Mouse (Mus musculus): Measurements from ENCODE around the gene Gas2l1. TPM values are rescaled to one million over a fixed set of nuclear protein-coding genes. Genes with fewer than 3 reads are reported as not detected.
A peak's percentile ranks its signal among the peaks of the same experiment; 100 is the strongest.

The Gas2l1 gene
- total and polyA plus RNA-seq, 3 experiments = 41.1 to 89.0 TPM; not detected in 1

DNA sequence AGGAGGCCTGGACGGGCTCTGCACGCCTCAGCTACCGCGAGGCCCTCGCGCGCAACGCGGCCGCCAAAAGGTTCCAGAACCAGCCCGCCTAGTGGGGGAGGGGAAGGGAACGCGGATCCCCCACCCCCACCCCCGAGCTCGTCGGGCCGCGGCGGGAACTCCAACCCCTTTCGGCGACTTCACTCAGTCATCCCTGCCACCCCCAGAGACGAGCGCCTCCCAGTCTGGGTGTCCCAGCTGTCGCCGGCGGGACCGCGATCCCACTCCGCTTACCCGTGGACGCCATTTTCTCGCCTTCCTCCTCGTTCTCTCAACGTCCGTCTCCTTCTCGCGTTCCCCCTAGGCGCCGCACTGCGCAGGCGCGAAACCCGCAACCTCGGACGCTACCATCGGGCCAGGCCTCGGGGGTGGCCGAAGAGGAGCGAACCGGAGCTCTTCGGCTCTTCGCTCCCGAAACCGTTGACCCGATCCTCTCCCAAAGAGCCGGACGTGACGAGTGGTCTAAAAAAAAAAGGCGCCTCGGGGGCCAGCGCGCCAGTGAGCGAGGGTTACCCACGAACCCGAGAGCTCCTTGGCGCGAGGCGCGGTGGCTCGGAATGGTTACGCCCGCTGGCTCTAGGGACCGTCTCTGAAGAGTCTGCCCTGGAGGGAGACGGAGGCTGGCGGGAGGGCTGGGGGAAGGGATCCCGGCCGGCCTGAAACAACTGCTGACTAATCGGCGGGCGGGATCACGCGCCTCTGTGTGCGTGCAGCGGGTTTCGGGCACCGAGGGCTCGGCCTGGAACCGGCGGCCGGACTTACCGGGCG lies 33.8 kb upstream of the Gas2l1 start, which contains the start of the genes Rhbdd3 and Ewsr1 (continued):
- TF ChIP-seq MEF2A (IDR thresholded peaks at IDR 0.05; ENCODE audit: extremely low read depth, insufficient replicate concordance, low read depth, low read length, poor library complexity, severe bottlenecking) (no peak), POLR2A (IDR thresholded peaks at IDR 0.05; ENCODE audit: control insufficient read depth in 1 of 2, insufficient read depth in 1 of 2, low read depth in 1 of 2, low read length in 2 of 2, poor library complexity in 1 of 2) (peak; percentile 58 to 80; a peak in 2 of 4 replicates), MAZ (IDR thresholded peaks at IDR 0.05; ENCODE audit: low read depth, low read length) (peak; percentile 96; the same call in 1 of the 2 replicates), GATA1 (IDR thresholded peaks at IDR 0.05; ENCODE audit: low read depth, low read length) (no peak), GABPA (IDR thresholded peaks at IDR 0.05; ENCODE audit: low read depth, low read length) (no peak; the same call in 1 of the 2 replicates), EP300 (IDR thresholded peaks at IDR 0.05; ENCODE audit: low read depth in 1 of 2, low read length in 2 of 2) (peak in 1 of 2 experiments; percentile 74; a peak in 2 of 4 replicates), ZMIZ1 (IDR thresholded peaks at IDR 0.05; ENCODE audit: low read depth, low read length) (peak; percentile 76; the same call in 1 of the 2 replicates), ZNF384 (IDR thresholded peaks at IDR 0.05; ENCODE audit: low read depth, low read length) (peak; percentile 69), CHD2 (IDR thresholded peaks at IDR 0.05; ENCODE audit: low read length) (peak; percentile 73)

DNA sequence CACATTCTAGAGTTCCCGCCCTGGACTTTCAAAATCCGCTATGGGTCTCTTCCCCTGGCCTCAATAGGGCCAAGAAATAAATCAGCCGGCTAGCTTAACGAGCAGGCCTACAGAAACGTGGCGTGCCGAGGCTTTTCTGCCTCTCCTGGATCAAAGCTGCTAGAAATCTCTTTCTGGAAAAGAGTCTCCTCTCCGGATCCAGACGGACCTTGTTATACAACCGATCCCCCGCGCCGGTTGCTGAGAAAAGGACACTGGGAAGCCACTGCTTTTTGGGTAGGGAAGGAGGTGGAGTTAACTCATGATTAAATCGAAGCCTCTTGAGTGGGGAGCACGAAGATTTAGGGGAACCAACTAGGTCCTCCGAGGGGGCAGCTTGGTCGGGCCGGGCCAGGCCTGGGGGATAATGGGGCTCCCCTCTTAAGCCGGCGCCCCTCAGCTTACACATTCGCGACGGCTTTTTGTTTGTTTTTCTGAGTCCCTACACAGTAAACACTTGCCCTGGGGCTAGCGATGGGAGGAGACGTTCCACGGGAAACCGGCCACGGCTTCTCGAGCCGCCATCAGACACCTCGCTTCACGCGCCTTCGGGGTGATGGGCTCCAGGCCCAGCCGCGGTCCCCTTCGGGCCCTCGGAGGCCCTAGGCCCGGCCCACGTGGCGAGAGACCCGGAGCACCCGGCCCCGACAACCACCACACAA lies 33.1 kb upstream of the Gas2l1 start:
- no peaks in the 10 kb centered on the region for H3K9me3 ChIP-seq (replicated peaks; ENCODE audit: insufficient read depth, low read length)
- peak; percentile 90 for DNase-seq (ENCODE audit: low read depth, low spot score)
- H3K4me1 ChIP-seq (ENCODE audit: control insufficient read depth in 1 of 2, insufficient read depth in 2 of 2, low read length in 2 of 2) = peaks cover 21 to 37% of the 10 kb centered on the region in 2 experiments
- H3K36me3 ChIP-seq (ENCODE audit: control insufficient read depth in 1 of 2, insufficient read depth in 2 of 2, low read length in 2 of 2) = peaks cover 21 to 63% of the 10 kb centered on the region in 2 experiments
- H3K9ac ChIP-seq (ENCODE audit: control insufficient read depth, low read depth, low read length, poor library complexity, severe bottlenecking) = peak overlapping the region; percentile 99
- no peaks in the 10 kb centered on the region for H3K27me3 ChIP-seq (ENCODE audit: control insufficient read depth in 1 of 2, insufficient read depth in 2 of 2, low read length in 2 of 2)
- peak overlapping the region; percentile 90 to 94 for H3K4me3 ChIP-seq (ENCODE audit: control insufficient read depth in 1 of 2, insufficient read depth in 1 of 2, low read depth in 2 of 2, low read length in 2 of 2)
- H3K27ac ChIP-seq (ENCODE audit: control insufficient read depth, low read depth, low read length) = peak overlapping the region; percentile 97
- peaks cover 81% of the 10 kb centered on the region for H3K79me2 ChIP-seq (ENCODE audit: control insufficient read depth, insufficient read depth, low read length, poor library complexity)
- TF ChIP-seq POLR2AphosphoS5 (IDR thresholded peaks at IDR 0.05; ENCODE audit: borderline replicate concordance, low read depth, low read length) (no peak), CHD1 (IDR thresholded peaks at IDR 0.05; ENCODE audit: low read depth, low read length) (peak; percentile 24; the same call in 1 of the 2 replicates), MAX (IDR thresholded peaks at IDR 0.05; ENCODE audit: low read length) (no peak; the same call in 1 of the 2 replicates), ZMIZ1 (IDR thresholded peaks at IDR 0.05; ENCODE audit: low read depth, low read length) (peak; percentile 84), POLR2A (IDR thresholded peaks at IDR 0.05; ENCODE audit: control insufficient read depth in 1 of 2, insufficient read depth in 1 of 2, low read depth in 1 of 2, low read length in 2 of 2, poor library complexity in 1 of 2) (peak in 1 of 2 experiments; percentile 69), HCFC1 (IDR thresholded peaks at IDR 0.05; ENCODE audit: low read depth, low read length) (no peak; the same call in 1 of the 2 replicates), NELFE (IDR thresholded peaks at IDR 0.05; ENCODE audit: low read depth, low read length) (peak; percentile 74), USF1 (IDR thresholded peaks at IDR 0.05; ENCODE audit: low read depth, low read length) (no peak), NRF1 (IDR thresholded peaks at IDR 0.05; ENCODE audit: insufficient read depth, low read depth, low read length, poor library complexity, severe bottlenecking) (no peak), E2F4 (IDR thresholded peaks at IDR 0.05; ENCODE audit: borderline replicate concordance, low read depth, low read length) (no peak), CTCF (IDR thresholded peaks at IDR 0.05 in 2 of 3, conservative IDR thresholded peaks at IDR 0.05 in 1 of 3; ENCODE audit: control insufficient read depth in 1 of 3, insufficient read depth in 1 of 3, low read depth in 2 of 3, low read length in 3 of 3, poor library complexity in 1 of 3, severe bottlenecking in 1 of 3) (no peak), CHD2 (IDR thresholded peaks at IDR 0.05; ENCODE audit: low read length) (no peak), POLR2AphosphoS2 (IDR thresholded peaks at IDR 0.05; ENCODE audit: low read length) (peak; percentile 59; the same call in 1 of the 2 replicates), RCOR1 (IDR thresholded peaks at IDR 0.05; ENCODE audit: low read depth, low read length) (no peak), UBTF (IDR thresholded peaks at IDR 0.05; ENCODE audit: borderline replicate concordance, insufficient read depth, low read depth, low read length) (peak; percentile 44; the same call in 1 of the 2 replicates), TAL1 (IDR thresholded peaks at IDR 0.05; ENCODE audit: low read length) (no peak), ZNF384 (IDR thresholded peaks at IDR 0.05; ENCODE audit: low read depth, low read length) (no peak), ETS1 (IDR thresholded peaks at IDR 0.05; ENCODE audit: low read depth, low read length) (no peak), JUND (IDR thresholded peaks at IDR 0.05; ENCODE audit: low read depth, low read length) (no peak), TBP (IDR thresholded peaks at IDR 0.05; ENCODE audit: low read depth, low read length) (peak; percentile 91), MAZ (IDR thresholded peaks at IDR 0.05; ENCODE audit: low read depth, low read length) (no peak), USF2 (IDR thresholded peaks at IDR 0.05; ENCODE audit: borderline replicate concordance in 1 of 2, insufficient read depth in 1 of 2, low read depth in 1 of 2, low read length in 2 of 2) (no peak), BHLHE40 (IDR thresholded peaks at IDR 0.05; ENCODE audit: borderline replicate concordance, low read depth, low read length) (no peak), ZC3H11A (IDR thresholded peaks at IDR 0.05; ENCODE audit: low read depth, low read length) (no peak), SMC3 (IDR thresholded peaks at IDR 0.05; ENCODE audit: low read depth, low read length) (no peak), GABPA (IDR thresholded peaks at IDR 0.05; ENCODE audit: low read depth, low read length) (no peak), EP300 (IDR thresholded peaks at IDR 0.05; ENCODE audit: low read depth in 1 of 2, low read length in 2 of 2) (no peak)
